Mouse (Mus musculus): ENCODE data around the gene Rbm19. TPM values are rescaled to one million over a fixed set of nuclear protein-coding genes. Genes with fewer than 3 reads are reported as not detected.

The Rbm19 gene
- polyA plus RNA-seq, 1 experiment = 9.5 TPM

- no peak for DNase-seq (ENCODE audit: low read depth)
These were observed 88.1 kb downstream of the Rbm19 start for GRCm38 (mm10) chr5:120204316-120204715.

- DNase-seq (ENCODE audit: low read depth) = no peak
These were observed 90.2 kb downstream of the Rbm19 start for GRCm38 (mm10) chr5:120206313-120206943.

- no peak for DNase-seq (ENCODE audit: low read depth)
These were observed 91.2 kb downstream of the Rbm19 start for GRCm38 (mm10) chr5:120207492-120207891.

GRCm38 (mm10) chr5:120210668-120211067, 94.4 kb downstream of the Rbm19 start:
- DNase-seq (ENCODE audit: low read depth) = no peak

- DNase-seq (ENCODE audit: low read depth) = no peak
These were observed 94.9 kb downstream of the Rbm19 start for GRCm38 (mm10) chr5:120211182-120211581.

GRCm38 (mm10) chr5:120214511-120214910, 98.2 kb downstream of the Rbm19 start:
- no peak for DNase-seq (ENCODE audit: low read depth)

GRCm38 (mm10) chr5:120221216-120221615, 105.0 kb downstream of the Rbm19 start:
- no peak for DNase-seq (ENCODE audit: low read depth)

GRCm38 (mm10) chr5:120225383-120225782, 109.1 kb downstream of the Rbm19 start:
- DNase-seq (ENCODE audit: low read depth) = no peak

- no peak for DNase-seq (ENCODE audit: low read depth)
These were observed 112.5 kb downstream of the Rbm19 start for GRCm38 (mm10) chr5:120228613-120229409.

GRCm38 (mm10) chr5:120231435-120232147, 115.3 kb downstream of the Rbm19 start:
- no peak for DNase-seq (ENCODE audit: low read depth)

GRCm38 (mm10) chr5:120235147-120235546, 118.9 kb downstream of the Rbm19 start:
- DNase-seq (ENCODE audit: low read depth) = no peak

GRCm38 (mm10) chr5:120235571-120235970, 119.3 kb downstream of the Rbm19 start:
- DNase-seq (ENCODE audit: low read depth) = no peak

GRCm38 (mm10) chr5:120240071-120240470, 123.8 kb downstream of the Rbm19 start:
- DNase-seq (ENCODE audit: low read depth) = no peak

GRCm38 (mm10) chr5:120245336-120245735, 129.1 kb downstream of the Rbm19 start:
- no peak for DNase-seq (ENCODE audit: low read depth)
